Mouse (Mus musculus) thymus, adult 2 months (tissue): Measurements from ENCODE around the gene Wars.

ENCODE experiments used
- CTCF ChIP-seq: fragments of 200-500 bp; IDR thresholded peaks from 2 replicates; pipeline ENCODE4 v1.5.1; 2012; ENCODE audit warnings: mild to moderate bottlenecking, control low read depth, low read length, moderate library complexity, borderline replicate concordance; ENCODE audit not compliant: control insufficient read depth, poor library complexity, insufficient read depth; ENCODE audit errors: extremely low read depth
- POLR2A ChIP-seq: fragments of 200-500 bp; IDR thresholded peaks from 2 replicates; pipeline ENCODE4 v1.6.1; 2012; ENCODE audit warnings: mild to moderate bottlenecking, low read length, control low read depth, moderate library complexity; ENCODE audit not compliant: control insufficient read depth, poor library complexity, insufficient read depth; ENCODE audit errors: extremely low read depth

DNA sequence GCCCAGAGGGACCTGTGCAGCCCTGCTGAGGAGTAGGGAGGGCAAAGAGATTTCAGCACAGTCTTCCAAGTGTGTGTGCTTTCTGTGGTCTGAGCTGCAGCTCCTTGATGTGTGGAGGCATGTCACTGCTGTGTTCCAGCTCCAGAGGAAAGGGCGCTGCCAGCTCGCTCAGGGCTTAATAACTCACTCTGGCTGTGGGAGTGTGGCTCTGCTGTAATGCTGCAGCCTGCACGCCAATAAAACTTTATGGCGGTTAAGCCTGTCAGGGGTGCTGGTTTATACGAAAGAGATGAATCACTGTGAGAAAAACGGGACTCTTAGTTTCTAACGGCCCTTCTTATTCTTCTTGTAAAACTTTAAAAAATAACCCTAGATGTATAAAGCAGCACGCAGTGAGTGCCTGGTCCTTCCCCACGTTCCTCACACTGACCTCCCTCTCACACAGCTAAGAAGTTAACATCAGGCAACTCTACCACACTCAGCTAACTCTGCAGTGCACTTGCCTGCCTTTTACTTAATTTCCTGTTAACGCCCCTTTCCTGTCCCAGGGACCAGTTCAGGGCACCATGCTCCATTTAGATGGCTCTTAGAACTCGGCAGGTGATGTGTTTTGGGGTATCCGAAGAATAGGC, 20.9 kb upstream of the Wars start:
- TF ChIP-seq POLR2A (no peak), CTCF (no peak)
